Mouse (Mus musculus): ENCODE data around the gene Kalrn. TPM values are rescaled to one million over a fixed set of nuclear protein-coding genes. Genes with fewer than 3 reads are reported as not detected.

The Kalrn gene
- polyA plus RNA-seq, 1 experiment from 2014 or later, result 44.6 TPM

DNA sequence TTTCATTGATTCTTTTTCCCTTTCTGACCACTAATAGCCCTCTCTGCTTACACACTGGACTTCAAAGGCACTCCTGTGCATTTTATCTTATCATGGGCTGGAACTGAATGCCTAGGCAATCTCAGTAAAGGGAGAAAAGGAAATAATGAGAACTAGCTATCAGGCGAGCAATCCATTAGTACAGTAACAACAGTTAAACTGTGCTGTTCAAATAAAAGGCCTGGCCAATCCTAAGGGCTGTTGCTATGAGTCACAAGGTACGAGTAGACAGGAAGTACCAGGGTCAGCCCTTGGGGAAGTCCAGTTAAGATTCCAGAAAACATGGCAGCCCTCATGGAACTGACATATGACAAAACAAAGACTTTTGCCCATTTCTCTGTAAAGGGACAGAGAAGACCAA lies 302.7 kb downstream of the Kalrn start:
- Histone ChIP-seq H3K4me3 (replicated peaks; ENCODE audit: low read depth, low read length) (no peak overlapping the region), H3K27ac (replicated peaks; ENCODE audit: low read depth, low read length) (no peak overlapping the region), H3K4me1 (ENCODE audit: control insufficient read depth, insufficient read depth, low read length) (no peaks in the 10 kb centered on the region), H3K9ac (replicated peaks; ENCODE audit: low read length) (no peak overlapping the region), H3K27me3 (ENCODE audit: control insufficient read depth, insufficient read depth, low read length) (no peaks in the 10 kb centered on the region), H3K36me3 (ENCODE audit: control insufficient read depth, insufficient read depth, low read length) (no peaks in the 10 kb centered on the region), H3K4me2 (ENCODE audit: low read length) (no peak overlapping the region), H3K9me3 (ENCODE audit: control insufficient read depth, low read length) (no peaks in the 10 kb centered on the region)
- WGBS, result 87% methylated on average over 2 of the region's 2 CpGs
- ATAC-seq (ENCODE audit: low FRiP score, low TSS enrichment) (no peak), DNase-seq (no peak)

DNA sequence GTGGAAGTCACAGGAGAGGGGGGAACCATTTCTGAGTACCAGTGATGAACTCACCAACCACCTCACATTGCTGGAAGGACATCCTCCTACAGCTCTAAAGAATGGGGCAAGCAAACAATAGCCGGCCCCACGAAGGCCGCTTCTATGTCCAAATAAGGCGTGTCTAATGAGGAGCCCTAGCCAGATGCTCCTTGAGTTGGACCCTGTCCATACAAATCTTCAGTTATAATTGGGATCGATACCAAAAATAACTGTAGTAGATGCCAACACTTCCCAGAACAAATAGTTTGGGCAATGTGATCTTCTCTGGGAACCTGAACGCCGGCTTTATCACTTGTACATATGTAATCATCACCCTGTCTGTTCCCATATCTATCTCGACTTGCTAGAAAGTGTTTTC lies 303.7 kb downstream of the Kalrn start:
- no peak overlapping the region for H3K27ac ChIP-seq (replicated peaks; ENCODE audit: low read depth, low read length)
- DNase-seq (no peak), ATAC-seq (ENCODE audit: low FRiP score, low TSS enrichment) (no peak)
- H3K9me3 ChIP-seq (ENCODE audit: control insufficient read depth, low read length), result no peaks in the 10 kb centered on the region
- no peaks in the 10 kb centered on the region for H3K36me3 ChIP-seq (ENCODE audit: control insufficient read depth, insufficient read depth, low read length)
- no peaks in the 10 kb centered on the region for H3K27me3 ChIP-seq (ENCODE audit: control insufficient read depth, insufficient read depth, low read length)
- no peak overlapping the region for H3K4me2 ChIP-seq (ENCODE audit: low read length)
- 85% methylated on average over 8 of the region's 8 CpGs for WGBS
- no peak overlapping the region for H3K9ac ChIP-seq (replicated peaks; ENCODE audit: low read length)
- no peak overlapping the region for H3K4me3 ChIP-seq (replicated peaks; ENCODE audit: low read depth, low read length)
- H3K4me1 ChIP-seq (ENCODE audit: control insufficient read depth, insufficient read depth, low read length), result no peaks in the 10 kb centered on the region

DNA sequence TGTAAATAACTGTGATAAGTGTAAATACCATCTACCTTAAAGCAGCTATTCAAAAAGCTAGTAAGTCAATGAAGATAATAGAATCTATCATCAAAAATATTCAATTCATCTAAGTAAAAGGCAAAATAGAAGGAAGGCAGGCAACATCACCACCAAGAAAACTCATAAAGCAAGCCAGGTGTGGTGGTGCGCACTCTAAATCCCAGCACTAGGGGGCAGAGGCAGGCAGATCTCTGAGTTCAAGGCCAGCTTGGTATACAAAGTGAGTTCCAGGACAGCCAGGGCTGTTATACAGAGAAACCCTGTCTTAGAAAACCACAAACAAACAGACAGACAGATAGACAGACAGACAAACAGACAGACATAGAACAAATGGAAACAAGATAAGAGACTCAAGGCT lies 305.6 kb downstream of the Kalrn start:
- H3K27me3 ChIP-seq (ENCODE audit: control insufficient read depth, insufficient read depth, low read length), result no peaks in the 10 kb centered on the region
- H3K36me3 ChIP-seq (ENCODE audit: control insufficient read depth, insufficient read depth, low read length), result no peaks in the 10 kb centered on the region
- DNase-seq (no peak), ATAC-seq (ENCODE audit: low FRiP score, low TSS enrichment) (no peak)
- no peak overlapping the region for H3K4me3 ChIP-seq (replicated peaks; ENCODE audit: low read depth, low read length)
- H3K9me3 ChIP-seq (ENCODE audit: control insufficient read depth, low read length), result no peaks in the 10 kb centered on the region
- no peak overlapping the region for H3K4me2 ChIP-seq (ENCODE audit: low read length)
- H3K27ac ChIP-seq (replicated peaks; ENCODE audit: low read depth, low read length), result no peak overlapping the region
- peaks cover 6% of the 10 kb centered on the region; the same call in 1 of the 2 replicates for H3K4me1 ChIP-seq (ENCODE audit: control insufficient read depth, insufficient read depth, low read length)
- no peak overlapping the region for H3K9ac ChIP-seq (replicated peaks; ENCODE audit: low read length)
- WGBS, result 97% methylated on average over 1 of the region's 1 CpGs

DNA sequence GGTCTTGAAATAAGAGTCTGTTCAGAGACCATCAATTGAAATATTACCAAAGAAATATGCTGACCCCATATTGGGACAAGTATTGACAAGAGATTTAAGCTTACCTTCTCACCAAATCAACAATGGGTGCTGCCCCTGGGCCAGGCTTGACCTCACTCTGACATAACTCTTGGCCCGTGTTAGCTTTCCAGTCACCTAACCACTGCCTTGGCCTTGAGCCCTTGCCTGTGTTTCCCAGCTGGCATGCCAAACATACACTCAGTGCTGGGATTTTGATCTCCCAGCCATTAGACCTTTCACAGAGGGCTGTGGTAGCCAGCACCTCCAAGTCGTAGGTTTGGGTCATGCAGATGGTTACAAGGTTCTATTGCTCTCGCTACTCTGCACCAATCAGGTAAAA lies 308.7 kb downstream of the Kalrn start:
- H3K4me2 ChIP-seq (ENCODE audit: low read length), result no peak overlapping the region
- DNase-seq (no peak), ATAC-seq (ENCODE audit: low FRiP score, low TSS enrichment) (no peak)
- H3K9ac ChIP-seq (replicated peaks; ENCODE audit: low read length), result no peak overlapping the region
- H3K4me1 ChIP-seq (ENCODE audit: control insufficient read depth, insufficient read depth, low read length), result peaks cover 17% of the 10 kb centered on the region; the same call in 1 of the 2 replicates
- no peaks in the 10 kb centered on the region for H3K36me3 ChIP-seq (ENCODE audit: control insufficient read depth, insufficient read depth, low read length)
- H3K9me3 ChIP-seq (ENCODE audit: control insufficient read depth, low read length), result no peaks in the 10 kb centered on the region
- no peak overlapping the region for H3K27ac ChIP-seq (replicated peaks; ENCODE audit: low read depth, low read length)
- no peaks in the 10 kb centered on the region for H3K27me3 ChIP-seq (ENCODE audit: control insufficient read depth, insufficient read depth, low read length)
- H3K4me3 ChIP-seq (replicated peaks; ENCODE audit: low read depth, low read length), result no peak overlapping the region
- WGBS, result 88% methylated on average over 3 of the region's 3 CpGs

DNA sequence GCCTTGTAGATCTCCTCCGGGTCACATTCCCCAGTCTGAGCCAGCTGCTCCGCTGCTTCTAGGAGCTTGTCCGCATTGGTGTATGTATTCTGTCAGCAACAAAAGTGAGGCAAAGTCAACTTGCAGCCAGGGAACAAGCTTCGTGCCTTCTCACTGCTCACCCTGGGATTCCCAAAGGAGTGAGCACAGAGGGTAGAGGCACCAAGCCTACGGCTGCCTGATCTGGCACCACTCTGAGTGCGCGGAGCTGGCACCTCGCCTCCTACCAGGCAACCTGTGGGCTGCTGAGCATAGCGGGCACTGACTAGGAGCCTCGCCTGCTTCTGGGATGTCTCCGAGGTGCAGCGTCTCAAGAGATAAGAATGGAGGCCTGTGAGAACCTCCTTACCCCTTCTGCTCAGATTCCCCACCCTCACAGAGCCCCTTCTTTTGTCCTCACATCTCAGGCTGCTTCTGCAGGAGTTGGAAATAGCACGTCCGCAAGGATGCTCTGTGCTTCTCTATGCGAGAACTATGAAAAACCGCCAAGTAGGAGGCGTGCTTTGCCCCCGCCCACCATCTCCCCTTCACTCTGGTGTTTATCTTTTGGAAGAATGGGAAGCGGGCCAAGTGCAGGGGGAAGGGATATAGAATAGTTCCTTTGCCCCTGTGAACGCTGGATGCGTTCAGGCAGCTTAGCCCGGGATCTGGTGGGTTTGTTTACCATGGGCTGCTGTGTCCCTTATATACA lies 310.4 kb downstream of the Kalrn start:
- DNase-seq (peak; percentile 66), ATAC-seq (ENCODE audit: low FRiP score, low TSS enrichment) (peak; percentile 46)
- H3K9ac ChIP-seq (replicated peaks; ENCODE audit: low read length), result no peak overlapping the region
- no peaks in the 10 kb centered on the region for H3K36me3 ChIP-seq (ENCODE audit: control insufficient read depth, insufficient read depth, low read length)
- no peak overlapping the region for H3K4me3 ChIP-seq (replicated peaks; ENCODE audit: low read depth, low read length)
- 0 out of 2 replicates have a peak overlapping the region, but pooled peaks have one; percentile 10 for H3K27ac ChIP-seq (replicated peaks; ENCODE audit: low read depth, low read length)
- 60% methylated on average over 22 of the region's 22 CpGs for WGBS
- peak overlapping the region; percentile 14; the same call in 1 of the 2 replicates for H3K4me2 ChIP-seq (ENCODE audit: low read length)
- H3K4me1 ChIP-seq (ENCODE audit: control insufficient read depth, insufficient read depth, low read length), result peaks cover 17% of the 10 kb centered on the region; the same call in 1 of the 2 replicates
- H3K9me3 ChIP-seq (ENCODE audit: control insufficient read depth, low read length), result no peaks in the 10 kb centered on the region
- no peaks in the 10 kb centered on the region for H3K27me3 ChIP-seq (ENCODE audit: control insufficient read depth, insufficient read depth, low read length)

DNA sequence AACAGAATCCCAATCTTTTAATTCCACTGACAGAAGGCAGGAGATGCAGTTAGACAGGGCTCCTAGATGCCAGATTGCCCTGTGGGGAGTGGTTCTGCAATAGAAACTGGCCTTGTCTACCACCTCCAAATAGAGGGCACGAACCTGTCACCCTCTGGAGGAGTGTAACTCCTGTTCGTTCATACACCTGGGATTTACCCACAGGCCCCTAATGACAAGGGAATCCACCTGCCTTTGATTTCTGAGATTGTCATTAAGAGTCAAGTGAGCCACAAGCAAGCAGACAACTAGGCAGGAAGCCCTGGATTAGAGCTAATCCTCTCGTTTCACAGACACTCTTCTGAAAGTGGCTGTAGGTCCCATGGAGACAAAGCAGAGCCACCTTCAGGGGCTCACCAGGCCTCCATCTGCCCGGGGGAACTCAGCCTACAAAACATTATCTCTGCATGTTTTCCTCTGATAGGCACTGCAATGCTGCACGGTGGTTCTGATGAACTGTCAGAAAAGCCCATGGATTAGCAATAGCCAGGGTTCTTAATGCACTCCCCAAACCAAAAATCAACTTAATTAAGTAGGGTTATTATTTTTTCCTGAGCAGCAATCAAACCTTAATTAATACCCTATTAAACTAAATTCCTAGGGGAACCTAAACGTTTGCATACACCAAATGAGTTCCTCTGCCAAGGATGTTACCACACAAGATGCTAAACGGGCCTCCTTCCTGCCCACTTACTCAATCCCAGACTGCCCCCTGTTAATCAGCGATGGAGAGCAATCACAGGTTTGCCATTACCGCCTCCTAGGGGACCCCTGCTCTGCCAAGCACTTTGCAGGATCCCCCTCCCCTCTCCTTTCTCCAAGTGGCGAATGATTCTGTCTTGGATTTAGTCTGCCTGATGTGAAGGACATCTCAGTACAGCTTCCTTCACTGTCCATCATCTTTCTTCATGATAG lies 312.1 kb downstream of the Kalrn start:
- peaks cover 17% of the 10 kb centered on the region; the same call in 1 of the 2 replicates for H3K4me1 ChIP-seq (ENCODE audit: control insufficient read depth, insufficient read depth, low read length)
- H3K36me3 ChIP-seq (ENCODE audit: control insufficient read depth, insufficient read depth, low read length), result no peaks in the 10 kb centered on the region
- no peak overlapping the region for H3K4me3 ChIP-seq (replicated peaks; ENCODE audit: low read depth, low read length)
- H3K9ac ChIP-seq (replicated peaks; ENCODE audit: low read length), result no peak overlapping the region
- ATAC-seq (ENCODE audit: low FRiP score, low TSS enrichment), result peak; percentile 57; the same call in 1 of the 2 replicates
- DNase-seq, result peak; percentile 71
- WGBS, result 16% methylated on average over 10 of the region's 10 CpGs
- no peak overlapping the region for H3K4me2 ChIP-seq (ENCODE audit: low read length)
- no peaks in the 10 kb centered on the region for H3K9me3 ChIP-seq (ENCODE audit: control insufficient read depth, low read length)
- peak overlapping the region; percentile 32; the same call in 1 of the 2 replicates for H3K27ac ChIP-seq (replicated peaks; ENCODE audit: low read depth, low read length)
- H3K27me3 ChIP-seq (ENCODE audit: control insufficient read depth, insufficient read depth, low read length), result no peaks in the 10 kb centered on the region

DNA sequence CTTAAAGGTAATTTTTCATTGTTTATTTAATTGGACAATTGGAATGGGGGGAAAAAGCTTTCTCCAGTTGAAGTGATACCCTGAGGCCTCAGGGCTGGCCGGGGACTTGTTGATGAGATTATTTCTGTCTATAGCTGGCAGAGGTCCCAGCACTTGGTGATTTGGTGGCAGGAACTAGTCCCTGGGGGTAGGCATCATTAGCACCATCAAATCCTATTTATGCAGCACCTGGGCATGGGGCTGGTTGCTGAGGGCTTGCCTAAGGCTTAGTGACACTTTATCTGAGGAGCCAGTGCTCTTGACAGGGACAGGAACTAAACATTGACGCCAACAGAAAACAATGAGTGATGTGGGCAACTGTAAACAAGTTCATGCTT lies 318.7 kb downstream of the Kalrn start:
- peak; percentile 85 for ATAC-seq (ENCODE audit: low FRiP score, low TSS enrichment)
- peaks cover 22% of the 10 kb centered on the region for H3K4me1 ChIP-seq (ENCODE audit: control insufficient read depth, insufficient read depth, low read length)
- no peak overlapping the region for H3K4me3 ChIP-seq (replicated peaks; ENCODE audit: low read depth, low read length)
- peaks cover 16% of the 10 kb centered on the region; the same call in 1 of the 2 replicates for H3K36me3 ChIP-seq (ENCODE audit: control insufficient read depth, insufficient read depth, low read length)
- no peak overlapping the region for H3K9ac ChIP-seq (replicated peaks; ENCODE audit: low read length)
- no peaks in the 10 kb centered on the region for H3K9me3 ChIP-seq (ENCODE audit: control insufficient read depth, low read length)
- WGBS, result 17% methylated on average over 2 of the region's 2 CpGs
- no peaks in the 10 kb centered on the region for H3K27me3 ChIP-seq (ENCODE audit: control insufficient read depth, insufficient read depth, low read length)
- peak overlapping the region; percentile 68 for H3K27ac ChIP-seq (replicated peaks; ENCODE audit: low read depth, low read length)
- no peak overlapping the region for H3K4me2 ChIP-seq (ENCODE audit: low read length)
- peak; percentile 82 for DNase-seq

DNA sequence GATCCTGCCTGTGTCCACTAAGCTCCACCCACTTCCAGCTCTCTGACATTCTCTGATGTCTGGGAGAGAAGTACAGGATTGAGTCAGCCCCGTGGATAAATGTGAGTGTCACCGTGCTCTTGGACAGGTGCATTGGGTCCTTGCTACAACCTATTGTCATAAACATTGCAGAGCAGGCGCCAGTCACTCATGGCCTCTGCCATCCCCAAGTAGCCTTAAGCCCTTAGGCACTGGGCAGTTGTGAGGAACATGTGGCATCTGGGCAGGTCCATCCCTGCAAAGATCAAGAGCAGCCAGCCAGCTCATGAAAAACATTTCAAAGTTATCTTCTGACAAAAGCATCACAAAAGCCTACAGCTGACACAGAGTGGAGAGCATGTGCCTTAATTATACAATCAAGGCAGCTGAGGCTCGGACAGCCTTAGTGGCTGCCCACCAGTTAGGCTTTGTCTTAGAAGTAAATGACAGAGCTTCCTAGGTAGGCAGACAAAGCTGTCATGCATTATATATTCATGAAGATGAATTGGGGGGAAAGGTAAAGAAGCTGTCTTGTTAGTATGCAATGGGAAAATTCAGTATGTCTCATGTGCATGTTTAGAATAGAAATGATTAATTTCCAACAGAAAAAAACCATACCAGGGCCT lies 319.2 kb downstream of the Kalrn start:
- H3K27me3 ChIP-seq (ENCODE audit: control insufficient read depth, insufficient read depth, low read length), result no peaks in the 10 kb centered on the region
- peaks cover 22% of the 10 kb centered on the region for H3K4me1 ChIP-seq (ENCODE audit: control insufficient read depth, insufficient read depth, low read length)
- peaks cover 16% of the 10 kb centered on the region; the same call in 1 of the 2 replicates for H3K36me3 ChIP-seq (ENCODE audit: control insufficient read depth, insufficient read depth, low read length)
- ATAC-seq (ENCODE audit: low FRiP score, low TSS enrichment) (peak; percentile 78; the same call in 1 of the 2 replicates), DNase-seq (peak; percentile 54)
- H3K9me3 ChIP-seq (ENCODE audit: control insufficient read depth, low read length), result 0 out of 2 replicates have a peak, but pooled peaks cover 1% of the 10 kb centered on the region
- H3K27ac ChIP-seq (replicated peaks; ENCODE audit: low read depth, low read length), result peak overlapping the region; percentile 74
- H3K4me2 ChIP-seq (ENCODE audit: low read length), result no peak overlapping the region
- no peak overlapping the region for H3K4me3 ChIP-seq (replicated peaks; ENCODE audit: low read depth, low read length)
- H3K9ac ChIP-seq (replicated peaks; ENCODE audit: low read length), result no peak overlapping the region
- 54% methylated on average over 4 of the region's 4 CpGs for WGBS
